Mouse (Mus musculus) testis, adult 2 months (tissue): Measurements from ENCODE around the gene Exd1. TPM values are rescaled to one million over a fixed set of nuclear protein-coding genes. Genes with fewer than 3 reads are reported as not detected.
A peak's percentile ranks its signal among the peaks of the same experiment; 100 is the strongest.

Source experiments
- H3K27ac ChIP-seq: fragments of 200-500 bp; 2 replicates; pipeline ENCODE4 v1.5.1; 2012; ENCODE audit warnings: low read depth, low read length; ENCODE audit not compliant: control insufficient read depth, insufficient read depth
- H3K27me3 ChIP-seq: fragments of 200-500 bp; 2 replicates; pipeline ENCODE4 v1.6.1; 2012; ENCODE audit warnings: mild to moderate bottlenecking, low read length, moderate library complexity; ENCODE audit not compliant: control insufficient read depth, insufficient read depth
- H3K36me3 ChIP-seq: fragments of 200-500 bp; 2 replicates; pipeline ENCODE4 v1.6.1; 2012; ENCODE audit warnings: mild to moderate bottlenecking, low read length; ENCODE audit not compliant: control insufficient read depth, insufficient read depth
- H3K4me1 ChIP-seq: fragments of 200-500 bp; 2 replicates; pipeline ENCODE4 v1.6.1; 2012; ENCODE audit warnings: low read length; ENCODE audit not compliant: control insufficient read depth, insufficient read depth
- H3K4me3 ChIP-seq: fragments of 200-500 bp; 2 replicates; pipeline ENCODE4 v1.5.1; 2012; ENCODE audit warnings: low read depth, mild to moderate bottlenecking, low read length, moderate library complexity, mixed read lengths; ENCODE audit not compliant: control insufficient read depth
- CTCF ChIP-seq: fragments of 200-500 bp; IDR thresholded peaks from 2 replicates; pipeline ENCODE4 v1.5.1; 2012; ENCODE audit warnings: low read depth, mild to moderate bottlenecking, inconsistent platforms, low read length, moderate library complexity; ENCODE audit not compliant: control insufficient read depth, insufficient read depth, insufficient replicate concordance
- POLR2A ChIP-seq: fragments of 200-500 bp; IDR thresholded peaks from 2 replicates; pipeline ENCODE4 v1.6.1; 2012; ENCODE audit warnings: low read depth, mild to moderate bottlenecking, inconsistent platforms, low read length, moderate library complexity; ENCODE audit not compliant: control insufficient read depth
- polyA plus RNA-seq: library from polyadenylated mRNA; depleted of rRNA; stranded (reverse); fragments of >200 nt; gene quantifications from 2 replicates; pipeline ENCODE4 v1.2.3, GENCODE M21; 2012

Gene Exd1
- polyA plus RNA-seq, 1 experiment = 5.4 TPM

DNA sequence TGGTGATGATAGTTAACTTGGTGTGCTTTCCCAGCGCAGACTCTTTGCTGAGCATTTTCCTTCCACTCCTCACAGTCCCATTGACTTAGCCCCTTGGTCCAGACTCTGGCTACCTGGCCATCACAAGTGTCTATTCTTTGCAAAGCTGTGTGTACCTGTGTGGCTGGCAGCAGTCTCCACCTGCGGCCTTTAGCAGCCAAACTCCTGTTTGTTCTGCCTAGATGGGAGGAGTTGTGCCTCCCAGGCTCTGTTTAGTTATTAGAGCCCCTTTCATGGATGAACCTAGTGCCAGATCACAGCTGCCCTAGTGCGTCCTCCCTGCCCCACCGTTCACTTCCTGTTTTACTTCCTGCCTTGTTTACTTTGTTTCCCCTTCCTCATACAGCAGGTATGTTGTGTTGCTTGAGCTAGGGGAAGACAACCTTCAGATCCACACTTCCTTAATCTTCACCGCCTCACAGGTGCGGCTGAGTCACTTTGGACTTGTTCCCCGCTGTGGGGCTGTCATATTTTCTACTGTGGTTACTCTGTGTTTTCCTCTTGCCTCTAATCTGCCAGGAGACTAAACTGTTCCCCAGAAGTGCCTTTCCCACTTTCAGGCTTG, 11.4 kb upstream of the Exd1 start:
- TF ChIP-seq POLR2A (no peak), CTCF (no peak)
- Histone ChIP-seq H3K27me3 (no peaks in the 10 kb centered on the region), H3K27ac (no peak overlapping the region), H3K4me3 (no peak overlapping the region), H3K36me3 (no peaks in the 10 kb centered on the region), H3K4me1 (peaks cover 3% of the 10 kb centered on the region; the same call in 1 of the 2 replicates)

DNA sequence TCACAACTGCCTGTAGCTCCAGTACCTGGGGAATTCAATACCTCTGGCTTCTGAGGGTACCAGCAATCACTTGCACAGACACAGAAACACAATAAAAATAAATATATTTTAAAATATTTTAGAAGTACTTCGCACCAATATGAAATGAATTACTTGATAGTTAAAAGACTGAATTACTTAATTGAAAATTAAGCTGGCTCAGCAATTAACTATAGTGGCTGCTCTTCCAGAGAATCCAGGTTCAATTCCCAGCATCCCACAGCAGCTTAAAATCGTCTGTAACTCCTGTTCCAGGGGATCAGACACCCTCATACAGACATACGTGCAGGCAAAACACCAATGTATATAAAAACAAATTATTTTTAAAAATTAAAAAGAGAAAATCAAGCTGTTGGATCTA, 10.6 kb upstream of the Exd1 start:
- no peaks in the 10 kb centered on the region for H3K36me3 ChIP-seq
- H3K4me3 ChIP-seq = no peak overlapping the region
- no peak overlapping the region for H3K27ac ChIP-seq
- H3K4me1 ChIP-seq = peaks cover 3% of the 10 kb centered on the region; the same call in 1 of the 2 replicates
- H3K27me3 ChIP-seq = no peaks in the 10 kb centered on the region
- TF ChIP-seq POLR2A = no peak
- no peak for TF ChIP-seq CTCF

DNA sequence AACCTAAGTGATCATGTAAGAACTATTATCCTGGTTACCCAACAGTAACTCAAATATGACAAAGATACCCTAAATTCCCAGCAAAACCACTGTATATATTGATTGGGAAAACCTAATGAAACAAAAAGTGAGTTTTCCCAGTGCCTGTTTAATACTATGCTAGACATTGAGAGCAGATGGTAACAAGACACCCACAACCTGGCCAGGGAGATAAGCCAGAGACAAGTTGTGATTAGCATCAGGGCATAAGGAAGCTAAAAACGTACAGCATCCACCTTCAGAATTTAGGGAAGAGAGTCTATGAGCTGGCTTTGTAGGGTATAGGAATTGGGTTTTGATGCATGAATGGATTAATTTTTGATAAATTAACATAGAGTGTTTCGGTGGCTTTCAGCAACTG, 2.3 kb upstream of the Exd1 start:
- no peak overlapping the region for H3K27ac ChIP-seq
- no peaks in the 10 kb centered on the region for H3K4me1 ChIP-seq
- no peaks in the 10 kb centered on the region for H3K36me3 ChIP-seq
- no peaks in the 10 kb centered on the region for H3K27me3 ChIP-seq
- H3K4me3 ChIP-seq = no peak overlapping the region
- TF ChIP-seq CTCF = no peak
- no peak for TF ChIP-seq POLR2A

DNA sequence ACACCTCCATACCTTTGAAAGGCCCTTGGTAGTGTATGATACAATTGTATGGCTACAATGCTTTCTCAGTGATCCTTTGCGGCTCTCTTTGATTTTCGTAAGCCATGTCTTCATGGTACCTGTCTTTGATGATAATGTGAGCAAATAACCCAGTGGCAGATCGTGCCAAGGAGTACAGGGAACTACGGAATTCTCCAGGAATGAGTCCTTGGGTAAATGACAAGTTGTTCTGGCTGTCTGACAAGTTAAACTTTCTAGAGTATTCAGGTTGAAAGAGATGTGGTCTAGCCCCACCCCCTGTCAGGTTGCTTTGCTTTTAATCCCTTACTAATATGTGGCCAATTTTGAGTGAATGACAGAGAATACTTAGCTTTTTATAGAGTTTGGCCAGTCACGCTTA, 1.3 kb upstream of the Exd1 start:
- Histone ChIP-seq H3K27me3 (no peaks in the 10 kb centered on the region), H3K36me3 (no peaks in the 10 kb centered on the region), H3K27ac (no peak overlapping the region), H3K4me1 (no peaks in the 10 kb centered on the region), H3K4me3 (peak overlapping the region; percentile 20; the same call in 1 of the 2 replicates)
- no peak for TF ChIP-seq CTCF
- TF ChIP-seq POLR2A = no peak

DNA sequence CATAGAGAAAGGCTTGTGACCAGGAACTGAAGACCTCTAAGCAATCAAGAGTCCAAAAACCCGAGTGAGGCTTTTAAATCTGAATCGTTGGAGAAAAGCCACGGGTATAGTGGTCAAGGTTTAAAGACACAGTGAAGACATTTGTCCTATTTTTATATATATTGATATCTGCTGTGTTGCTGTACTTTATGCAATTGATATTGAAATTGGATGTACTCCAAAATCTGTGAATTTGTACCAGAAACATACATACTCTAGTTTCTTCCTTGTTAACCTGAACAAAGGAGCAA, 889 bp upstream of the Exd1 start:
- Histone ChIP-seq H3K4me1 (no peaks in the 10 kb centered on the region), H3K27ac (peak overlapping the region; percentile 73; the same call in 1 of the 2 replicates), H3K27me3 (no peaks in the 10 kb centered on the region), H3K4me3 (peak overlapping the region; percentile 89; the same call in 1 of the 2 replicates), H3K36me3 (no peaks in the 10 kb centered on the region)
- no peak for TF ChIP-seq CTCF
- no peak for TF ChIP-seq POLR2A

DNA sequence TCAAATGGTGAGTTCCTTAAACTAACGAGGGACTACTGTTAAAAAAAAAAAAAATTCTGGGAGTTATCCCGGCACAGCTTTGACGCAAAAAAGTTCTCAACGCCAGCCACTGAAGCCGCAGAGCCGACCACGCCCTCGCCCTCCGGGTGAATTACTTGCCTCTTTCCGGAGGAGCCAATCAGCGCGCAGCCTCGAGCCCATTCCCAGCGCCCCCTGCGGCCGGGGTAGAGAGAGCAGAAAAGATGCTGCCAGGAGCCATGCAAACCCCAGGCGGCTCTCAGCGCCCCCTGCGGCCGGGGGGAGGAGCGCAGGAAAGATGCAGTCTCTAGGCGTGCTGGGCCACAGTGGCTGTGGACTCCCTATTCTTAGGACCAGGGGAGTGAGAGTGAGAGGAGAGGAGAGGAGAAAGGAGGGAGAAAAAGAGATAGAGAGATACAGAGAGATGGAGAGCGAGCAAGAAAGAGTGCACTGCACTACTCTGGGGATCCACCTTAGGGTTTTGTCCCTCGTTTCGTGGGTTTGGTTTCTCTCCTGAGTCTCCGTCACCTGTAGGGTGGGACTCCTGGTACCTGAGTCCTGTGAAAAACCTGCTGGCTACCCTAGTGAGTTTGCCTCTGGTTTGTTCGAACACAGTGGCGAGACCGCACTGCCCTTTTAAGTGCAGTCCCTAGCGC, 442 bp downstream of the Exd1 start:
- no peaks in the 10 kb centered on the region for H3K27me3 ChIP-seq
- H3K4me3 ChIP-seq = peak overlapping the region; percentile 89
- no peaks in the 10 kb centered on the region for H3K36me3 ChIP-seq
- no peaks in the 10 kb centered on the region for H3K4me1 ChIP-seq
- H3K27ac ChIP-seq = peak overlapping the region; percentile 82
- TF ChIP-seq CTCF = peak; percentile 76; the same call in 1 of the 2 replicates
- peak; percentile 71; the same call in 1 of the 2 replicates for TF ChIP-seq POLR2A

DNA sequence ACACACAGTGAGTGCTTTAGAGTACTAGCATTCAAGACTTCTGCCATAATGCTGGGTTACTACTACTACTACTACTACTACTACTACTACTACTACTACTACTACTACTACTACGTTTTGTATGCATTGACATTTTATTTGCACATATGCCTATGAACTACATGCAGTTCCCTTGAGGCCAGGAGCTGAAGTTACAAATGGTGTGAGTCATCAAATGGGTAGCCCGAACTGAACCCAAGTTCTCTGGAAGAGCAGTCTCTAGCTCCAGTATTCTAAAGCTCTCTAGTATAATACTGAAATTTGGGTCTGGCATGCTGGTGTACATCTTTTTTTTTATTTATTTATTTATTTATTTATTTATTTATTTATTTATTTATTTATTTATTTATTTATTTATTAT, 3.8 kb downstream of the Exd1 start:
- no peak overlapping the region for H3K27ac ChIP-seq
- no peaks in the 10 kb centered on the region for H3K4me1 ChIP-seq
- peaks cover 2% of the 10 kb centered on the region; the same call in 1 of the 2 replicates for H3K36me3 ChIP-seq
- TF ChIP-seq POLR2A (no peak), CTCF (no peak)
- no peak overlapping the region for H3K4me3 ChIP-seq
- no peaks in the 10 kb centered on the region for H3K27me3 ChIP-seq

DNA sequence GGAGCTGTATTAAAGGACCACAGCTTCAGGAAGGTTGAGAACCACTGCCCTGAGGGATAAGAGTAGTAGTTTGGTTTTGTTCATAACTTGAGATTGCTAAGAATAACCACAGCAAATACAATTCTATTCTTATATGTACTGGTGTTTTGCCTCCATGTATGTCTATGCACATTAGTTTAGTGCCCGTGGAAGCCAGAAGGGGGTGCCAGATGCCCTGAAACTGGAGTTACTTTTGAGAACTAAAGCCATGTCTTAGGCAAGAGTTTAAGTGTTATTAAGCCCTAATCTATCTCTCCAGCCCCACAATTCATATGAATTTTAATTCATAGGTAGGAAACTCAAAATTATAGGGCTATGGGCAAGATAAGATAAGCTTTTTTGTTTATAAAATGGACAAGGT, 5.3 kb downstream of the Exd1 start:
- H3K4me1 ChIP-seq = no peaks in the 10 kb centered on the region
- no peak overlapping the region for H3K27ac ChIP-seq
- no peak for TF ChIP-seq POLR2A
- TF ChIP-seq CTCF = no peak
- H3K27me3 ChIP-seq = no peaks in the 10 kb centered on the region
- no peak overlapping the region for H3K4me3 ChIP-seq
- H3K36me3 ChIP-seq = peaks cover 4% of the 10 kb centered on the region; the same call in 1 of the 2 replicates
